Mouse (Mus musculus) adipocyte (in vitro differentiated cells): ENCODE data around the gene Ryr2.

ENCODE experiments used
- DNase-seq: peaks from one replicate; pipeline ENCODE4 v3.0.0-alpha.2; 2016; ENCODE audit warnings: low spot score

The Ryr2 gene

GRCm38 (mm10) chr13:11542546-11542945, 564.2 kb downstream of the Ryr2 start:
- no peak for DNase-seq

GRCm38 (mm10) chr13:11536851-11537250, 569.9 kb downstream of the Ryr2 start:
- no peak for DNase-seq

GRCm38 (mm10) chr13:11535874-11536273, 570.9 kb downstream of the Ryr2 start:
- no peak for DNase-seq

- DNase-seq = no peak
These were observed 573.5 kb downstream of the Ryr2 start for GRCm38 (mm10) chr13:11533265-11533664.

GRCm38 (mm10) chr13:11532014-11532890, 574.5 kb downstream of the Ryr2 start:
- DNase-seq = no peak

GRCm38 (mm10) chr13:11523612-11524011, 583.1 kb downstream of the Ryr2 start:
- DNase-seq = no peak

- no peak for DNase-seq
These were observed 586.0 kb downstream of the Ryr2 start for GRCm38 (mm10) chr13:11520765-11521164.

- no peak for DNase-seq
These were observed 595.1 kb downstream of the Ryr2 start for GRCm38 (mm10) chr13:11511540-11512177.
